Mouse (Mus musculus): Measurements from ENCODE around the gene Slc5a11. TPM values are rescaled to one million over a fixed set of nuclear protein-coding genes. Genes with fewer than 3 reads are reported as not detected.
A peak's percentile ranks its signal among the peaks of the same experiment; 100 is the strongest.

Gene Slc5a11
- total and polyA plus RNA-seq, 3 experiments, result not detected

DNA sequence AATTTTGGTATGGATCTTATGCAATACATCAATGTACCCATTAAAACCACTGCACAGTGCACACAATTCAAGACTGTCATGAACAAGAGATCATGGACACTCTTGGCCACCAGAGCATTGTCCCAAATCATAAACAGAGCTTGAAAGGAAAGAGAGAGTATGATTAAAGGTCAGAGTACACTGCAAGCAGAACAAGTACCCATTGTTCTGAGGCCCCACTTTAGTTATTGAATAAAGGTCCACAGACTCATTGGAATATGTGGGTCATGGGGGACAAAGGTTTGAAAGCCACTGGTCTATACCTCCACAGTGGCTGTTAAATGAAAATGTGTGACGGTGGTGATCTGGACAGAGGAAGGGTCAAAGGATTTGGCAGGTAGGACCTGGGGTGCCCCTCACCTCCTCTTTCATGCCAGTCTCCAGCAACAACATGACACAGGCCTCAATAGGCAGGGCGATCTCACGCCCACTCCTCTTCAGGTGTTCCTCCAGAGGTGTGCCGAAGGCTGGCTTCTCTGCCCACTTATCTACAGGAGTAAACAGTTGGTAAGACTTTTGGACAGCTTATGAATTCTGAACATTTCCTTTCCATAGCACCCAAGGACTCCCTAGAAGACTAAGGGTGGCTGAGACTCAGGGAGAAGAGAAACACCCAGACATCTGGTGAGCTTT is 93.4 kb downstream of the Slc5a11 start:
- H3K36me3 ChIP-seq (replicated peaks), result peaks cover 97% of the 10 kb centered on the region

DNA sequence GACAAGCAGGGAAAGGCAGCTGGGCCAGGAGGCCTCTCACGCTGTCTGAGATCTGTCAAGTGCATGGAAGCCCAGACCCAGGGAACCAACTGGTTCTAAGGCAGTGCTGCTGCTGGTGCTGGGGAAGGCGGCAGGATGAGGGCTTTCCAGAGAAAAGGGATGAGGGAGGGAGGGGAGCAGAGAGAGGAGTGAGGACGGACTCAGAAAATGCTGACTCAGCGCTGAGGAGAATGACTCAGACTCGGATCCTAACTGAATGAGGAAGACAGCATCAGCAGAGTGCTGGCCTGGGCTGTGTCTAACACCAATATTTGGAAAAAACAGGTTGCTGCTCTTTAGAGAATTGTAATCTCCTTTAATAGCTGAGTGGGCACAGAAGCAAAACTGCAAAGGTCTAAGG is 97.3 kb downstream of the Slc5a11 start:
- no peak overlapping the region for H3K4me3 ChIP-seq (ENCODE audit: low read depth, low read length)
- H3K9me3 ChIP-seq (replicated peaks), result no peaks in the 10 kb centered on the region
- H3K27me3 ChIP-seq (ENCODE audit: insufficient read depth, low read length), result no peaks in the 10 kb centered on the region
- H3K36me3 ChIP-seq (replicated peaks), result peaks cover 95% of the 10 kb centered on the region
- H3K4me1 ChIP-seq (ENCODE audit: insufficient read depth, low read depth, low read length), result peaks cover 16% of the 10 kb centered on the region
- ATAC-seq (ENCODE audit: extremely low read depth, insufficient number of reproducible peaks, low FRiP score, poor library complexity, severe bottlenecking) (peak; percentile 49; the same call in 1 of the 2 replicates), DNase-seq (ENCODE audit: low spot score) (no peak)
- TF ChIP-seq GATA1 (IDR thresholded peaks at IDR 0.05; ENCODE audit: borderline replicate concordance, low read length) (no peak), CTCF (IDR thresholded peaks at IDR 0.05; ENCODE audit: low read depth, low read length) (no peak), TAL1 (conservative IDR thresholded peaks at IDR 0.05; ENCODE audit: low read depth, low read length) (no peak), POLR2AphosphoS5 (IDR thresholded peaks at IDR 0.05; ENCODE audit: insufficient replicate concordance, low read depth, low read length) (no peak), GATA2 (IDR thresholded peaks at IDR 0.05; ENCODE audit: borderline replicate concordance, low read depth, low read length) (no peak)

More for the DNA sequence above, 93.4 kb downstream of the Slc5a11 start:
- H3K9me3 ChIP-seq (replicated peaks), result no peaks in the 10 kb centered on the region
- peaks cover 15% of the 10 kb centered on the region for H3K4me1 ChIP-seq (ENCODE audit: insufficient read depth, low read depth, low read length)
- no peaks in the 10 kb centered on the region for H3K27me3 ChIP-seq (ENCODE audit: insufficient read depth, low read length)
- no peak for TF ChIP-seq CTCF (IDR thresholded peaks at IDR 0.05; ENCODE audit: low read depth, low read length)
- TF ChIP-seq GATA2 (IDR thresholded peaks at IDR 0.05; ENCODE audit: borderline replicate concordance, low read depth, low read length), result no peak
- TF ChIP-seq TAL1 (conservative IDR thresholded peaks at IDR 0.05; ENCODE audit: low read depth, low read length), result no peak
- no peak for TF ChIP-seq POLR2AphosphoS5 (IDR thresholded peaks at IDR 0.05; ENCODE audit: insufficient replicate concordance, low read depth, low read length)
- no peak for TF ChIP-seq GATA1 (IDR thresholded peaks at IDR 0.05; ENCODE audit: borderline replicate concordance, low read length)
- DNase-seq (ENCODE audit: low spot score), result no peak
- H3K4me3 ChIP-seq (ENCODE audit: low read depth, low read length), result no peak overlapping the region
- no peak for ATAC-seq (ENCODE audit: extremely low read depth, insufficient number of reproducible peaks, low FRiP score, poor library complexity, severe bottlenecking)

DNA sequence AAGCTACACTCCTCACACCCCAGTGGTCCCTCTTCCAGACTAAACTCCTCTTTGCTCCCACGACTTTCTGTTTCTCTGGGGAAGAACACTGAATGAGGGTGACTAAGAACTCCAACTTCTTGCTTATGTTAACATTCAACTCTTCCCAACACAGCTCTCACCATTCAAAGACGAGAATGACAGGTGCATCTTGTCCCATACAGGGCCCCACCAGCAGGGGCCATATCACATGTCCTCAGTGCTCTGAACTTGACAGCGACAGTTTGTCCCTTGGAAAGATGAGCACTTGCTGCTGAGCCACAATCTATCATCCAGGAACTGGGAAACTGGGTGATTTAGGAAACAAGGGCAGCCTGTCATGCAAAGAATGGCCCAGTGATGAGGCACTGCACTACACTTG is 98.2 kb downstream of the Slc5a11 start:
- H3K36me3 ChIP-seq (replicated peaks), result peaks cover 93% of the 10 kb centered on the region
- TF ChIP-seq GATA2 (IDR thresholded peaks at IDR 0.05; ENCODE audit: borderline replicate concordance, low read depth, low read length) (no peak), TAL1 (conservative IDR thresholded peaks at IDR 0.05; ENCODE audit: low read depth, low read length) (no peak), GATA1 (IDR thresholded peaks at IDR 0.05; ENCODE audit: borderline replicate concordance, low read length) (no peak), POLR2AphosphoS5 (IDR thresholded peaks at IDR 0.05; ENCODE audit: insufficient replicate concordance, low read depth, low read length) (no peak), CTCF (IDR thresholded peaks at IDR 0.05; ENCODE audit: low read depth, low read length) (no peak)
- H3K9me3 ChIP-seq (replicated peaks), result no peaks in the 10 kb centered on the region
- H3K27me3 ChIP-seq (ENCODE audit: insufficient read depth, low read length), result no peaks in the 10 kb centered on the region
- DNase-seq (ENCODE audit: low spot score) (no peak), ATAC-seq (ENCODE audit: extremely low read depth, insufficient number of reproducible peaks, low FRiP score, poor library complexity, severe bottlenecking) (no peak)
- no peak overlapping the region for H3K4me3 ChIP-seq (ENCODE audit: low read depth, low read length)
- peaks cover 16% of the 10 kb centered on the region for H3K4me1 ChIP-seq (ENCODE audit: insufficient read depth, low read depth, low read length)

DNA sequence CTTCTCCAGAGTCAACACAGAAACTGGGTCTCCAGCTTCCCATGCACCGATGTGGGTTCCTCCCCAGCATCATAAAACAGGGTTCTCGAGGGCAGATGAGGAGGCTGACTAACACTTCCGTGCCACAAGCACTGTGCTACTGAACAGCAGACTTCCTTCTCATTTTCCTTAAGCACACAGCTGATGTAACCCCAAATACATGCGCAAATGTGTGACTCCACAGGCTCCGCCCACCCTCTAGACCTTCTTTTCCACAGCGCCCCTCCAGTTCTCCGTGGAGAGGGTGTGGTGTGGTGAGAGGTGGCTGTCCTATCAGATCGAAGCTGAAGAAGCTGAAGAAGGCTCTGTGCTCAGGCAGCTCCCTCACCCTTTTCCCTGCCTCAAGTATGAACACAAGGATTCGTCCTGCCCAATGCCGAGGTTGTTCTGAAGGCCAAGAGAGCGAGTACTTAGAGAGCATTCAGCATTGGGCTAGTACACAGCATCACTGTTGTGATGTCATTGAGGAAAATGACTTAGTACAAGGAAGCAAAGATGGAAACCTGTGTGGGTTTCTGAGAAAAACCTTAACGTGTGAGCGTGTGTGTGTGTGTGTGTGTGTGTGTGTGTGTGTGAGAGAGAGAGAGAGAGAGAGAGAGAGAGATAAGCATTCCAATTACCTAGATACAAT is 108.0 kb downstream of the Slc5a11 start:
- no peaks in the 10 kb centered on the region for H3K27me3 ChIP-seq (ENCODE audit: insufficient read depth, low read length)
- no peak for ATAC-seq (ENCODE audit: extremely low read depth, insufficient number of reproducible peaks, low FRiP score, poor library complexity, severe bottlenecking)
- peaks cover 91% of the 10 kb centered on the region for H3K36me3 ChIP-seq (replicated peaks)
- no peak overlapping the region for H3K4me3 ChIP-seq (ENCODE audit: low read depth, low read length)
- no peak for TF ChIP-seq GATA2 (IDR thresholded peaks at IDR 0.05; ENCODE audit: borderline replicate concordance, low read depth, low read length)
- no peak for TF ChIP-seq GATA1 (IDR thresholded peaks at IDR 0.05; ENCODE audit: borderline replicate concordance, low read length)
- TF ChIP-seq CTCF (IDR thresholded peaks at IDR 0.05; ENCODE audit: low read depth, low read length), result no peak
- TF ChIP-seq TAL1 (conservative IDR thresholded peaks at IDR 0.05; ENCODE audit: low read depth, low read length), result no peak
- no peak for TF ChIP-seq POLR2AphosphoS5 (IDR thresholded peaks at IDR 0.05; ENCODE audit: insufficient replicate concordance, low read depth, low read length)
- no peak for DNase-seq (ENCODE audit: low spot score)
- peaks cover 9% of the 10 kb centered on the region for H3K4me1 ChIP-seq (ENCODE audit: insufficient read depth, low read depth, low read length)
- no peaks in the 10 kb centered on the region for H3K9me3 ChIP-seq (replicated peaks)

Other genes starting within 250 kb of the Slc5a11 start
- 311 and 328 TPM in 2 replicates for gene Rbbp6, start 249.1 kb upstream of the Slc5a11 start, total RNA-seq (2014; fragmentation: Nextera tagmentation)
- 51.0 and 73.8 TPM in 2 replicates for gene Rbbp6, start 249.1 kb upstream of the Slc5a11 start, total RNA-seq (2017)
- gene Rbbp6, start 249.1 kb upstream of the Slc5a11 start, polyA plus RNA-seq (2012), result 48.2 and 50.0 TPM in 2 replicates
- gene Tnrc6a, start 90.9 kb upstream of the Slc5a11 start, total RNA-seq (2014; fragmentation: Nextera tagmentation), result 91.4 and 106 TPM in 2 replicates
- gene Tnrc6a, start 90.9 kb upstream of the Slc5a11 start, total RNA-seq (2017), result 41.2 and 52.0 TPM in 2 replicates
- gene Tnrc6a, start 90.9 kb upstream of the Slc5a11 start, polyA plus RNA-seq (2012), result 64.8 and 72.4 TPM in 2 replicates
- gene Lcmt1, start 155.0 kb downstream of the Slc5a11 start, total RNA-seq (2014; fragmentation: Nextera tagmentation), result 14.9 and 17.2 TPM in 2 replicates
- gene Lcmt1, start 155.0 kb downstream of the Slc5a11 start, total RNA-seq (2017), result 31.4 and 37.9 TPM in 2 replicates
- 3.8 and 5.6 TPM in 2 replicates for gene Lcmt1, start 155.0 kb downstream of the Slc5a11 start, polyA plus RNA-seq (2012)
- 80.8 and 89.0 TPM in 2 replicates for gene Arhgap17, start 155.1 kb downstream of the Slc5a11 start, total RNA-seq (2014; fragmentation: Nextera tagmentation)
- 16.1 and 21.1 TPM in 2 replicates for gene Arhgap17, start 155.1 kb downstream of the Slc5a11 start, total RNA-seq (2017)
- 106 and 133 TPM in 2 replicates for gene Arhgap17, start 155.1 kb downstream of the Slc5a11 start, polyA plus RNA-seq (2012)
- gene Aqp8, start 247.5 kb downstream of the Slc5a11 start, total RNA-seq (2014; fragmentation: Nextera tagmentation), result not detected in 2 replicates
- gene Aqp8, start 247.5 kb downstream of the Slc5a11 start, total RNA-seq (2017), result 2.1 and 2.8 TPM in 2 replicates
- 0.13 and 0.46 TPM in 2 replicates for gene Aqp8, start 247.5 kb downstream of the Slc5a11 start, polyA plus RNA-seq (2012)